Mouse (Mus musculus): ENCODE data around the gene Serpinb6b. TPM values are rescaled to one million over a fixed set of nuclear protein-coding genes. Genes with fewer than 3 reads are reported as not detected.

Serpinb6b gene
- polyA plus RNA-seq, 1 experiment: 6.1 TPM

DNA sequence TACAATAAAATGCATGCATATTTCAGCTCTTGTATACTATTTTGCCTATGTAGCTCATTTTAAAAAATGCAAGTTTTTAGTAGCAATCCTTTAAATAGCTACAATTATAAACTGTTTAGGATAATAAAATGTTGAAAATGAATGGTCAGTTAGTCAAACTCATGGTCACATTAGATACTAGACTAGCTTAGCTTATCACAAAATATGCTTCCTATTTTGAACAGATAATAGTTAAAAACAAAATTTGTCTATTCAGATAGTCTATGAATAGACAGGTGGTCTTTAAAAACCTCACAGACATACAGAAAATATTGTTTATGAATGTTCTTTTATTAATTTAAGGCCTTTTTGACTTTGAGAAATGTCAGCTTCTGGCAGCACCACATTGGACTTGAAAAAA lies 21.2 kb downstream of the Serpinb6b start:
- Histone ChIP-seq H3K4me1 (ENCODE audit: control insufficient read depth, insufficient read depth, low read length) (no peaks in the 10 kb centered on the region), H3K9me3 (replicated peaks; ENCODE audit: control insufficient read depth, insufficient read depth, low read length, poor library complexity, severe bottlenecking) (no peaks in the 10 kb centered on the region)

DNA sequence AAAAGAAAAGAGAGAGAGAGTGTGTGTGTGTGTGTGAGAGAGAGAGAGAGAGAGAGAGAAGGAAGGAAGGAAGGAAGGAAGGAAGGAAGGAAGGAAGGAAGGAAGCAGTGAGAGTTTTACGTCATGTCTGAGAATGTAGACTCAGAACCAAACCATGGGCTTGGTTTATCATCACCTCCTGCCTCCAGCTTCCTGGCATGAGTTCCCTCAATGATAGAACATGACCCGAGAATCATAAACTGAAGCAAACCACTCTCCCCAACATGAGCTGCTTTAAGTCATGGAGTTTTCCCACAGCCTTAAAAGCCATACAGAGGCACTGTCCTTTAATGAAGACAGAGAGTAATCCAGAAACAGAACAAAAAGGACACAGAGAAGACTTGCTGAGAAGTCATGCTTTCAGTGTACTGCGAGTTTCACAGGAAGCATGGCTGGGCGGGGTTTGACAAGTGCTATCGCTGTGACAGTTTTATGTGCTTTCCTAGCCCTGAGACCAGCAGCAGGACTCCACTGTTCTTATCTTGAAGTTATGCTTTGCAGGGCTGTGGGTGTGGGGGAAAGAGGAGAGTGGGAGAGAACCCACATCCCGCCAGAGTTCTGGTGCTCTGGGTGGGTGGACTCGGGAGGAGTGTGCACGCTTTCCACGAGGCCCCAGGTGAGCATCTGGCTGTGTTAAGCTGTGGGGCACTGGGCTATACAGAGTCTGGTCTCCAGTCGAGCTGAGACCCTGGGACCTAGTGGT lies 28.3 kb downstream of the Serpinb6b start:
- TF ChIP-seq POLR2A (IDR thresholded peaks at IDR 0.05; ENCODE audit: insufficient read depth, low read length): no peak

More for the DNA sequence above, 21.2 kb downstream of the Serpinb6b start:
- Histone ChIP-seq H3K36me3 (ENCODE audit: control insufficient read depth, insufficient read depth, low read length, poor library complexity, severe bottlenecking) (no peaks in the 10 kb centered on the region), H3K27ac (ENCODE audit: insufficient read depth, low read length) (no peak overlapping the region), H3K27me3 (ENCODE audit: control insufficient read depth, insufficient read depth, low read length, poor library complexity, severe bottlenecking) (no peaks in the 10 kb centered on the region), H3K4me3 (ENCODE audit: low read depth, low read length) (no peak overlapping the region), H3K9ac (ENCODE audit: low read depth, poor library complexity, severe bottlenecking) (no peak overlapping the region)
- no peak for TF ChIP-seq EP300 (IDR thresholded peaks at IDR 0.05; ENCODE audit: insufficient read depth, low read depth, low read length)
- TF ChIP-seq POLR2A (IDR thresholded peaks at IDR 0.05; ENCODE audit: insufficient read depth, low read length): no peak
- no peak for TF ChIP-seq CTCF (IDR thresholded peaks at IDR 0.05; ENCODE audit: low read depth, low read length)

DNA sequence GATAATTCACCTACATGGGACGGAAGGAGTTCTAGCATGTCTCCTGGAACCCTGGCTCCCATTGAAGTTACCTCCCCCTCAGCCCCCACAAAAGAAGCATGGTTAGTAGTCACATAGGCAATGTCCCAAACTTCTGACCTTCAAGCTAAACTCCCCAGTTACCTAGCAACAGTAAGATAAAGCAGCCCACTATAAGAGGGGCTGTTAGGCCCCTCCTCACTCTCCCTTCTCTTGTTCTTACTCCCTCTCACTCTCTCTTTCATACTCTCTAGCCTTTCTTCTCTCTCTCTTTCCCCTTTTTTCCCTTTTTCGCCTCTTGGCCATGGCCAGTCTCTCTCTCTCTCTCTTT lies 28.9 kb downstream of the Serpinb6b start:
- Histone ChIP-seq H3K27me3 (ENCODE audit: control insufficient read depth, insufficient read depth, low read length, poor library complexity, severe bottlenecking) (no peaks in the 10 kb centered on the region), H3K4me1 (ENCODE audit: control insufficient read depth, insufficient read depth, low read length) (no peaks in the 10 kb centered on the region), H3K9ac (ENCODE audit: low read depth, poor library complexity, severe bottlenecking) (no peak overlapping the region), H3K36me3 (ENCODE audit: control insufficient read depth, insufficient read depth, low read length, poor library complexity, severe bottlenecking) (no peaks in the 10 kb centered on the region), H3K4me3 (ENCODE audit: low read depth, low read length) (no peak overlapping the region), H3K27ac (ENCODE audit: insufficient read depth, low read length) (no peak overlapping the region), H3K9me3 (replicated peaks; ENCODE audit: control insufficient read depth, insufficient read depth, low read length, poor library complexity, severe bottlenecking) (no peaks in the 10 kb centered on the region)
- TF ChIP-seq POLR2A (IDR thresholded peaks at IDR 0.05; ENCODE audit: insufficient read depth, low read length): no peak
- no peak for TF ChIP-seq CTCF (IDR thresholded peaks at IDR 0.05; ENCODE audit: low read depth, low read length)
- no peak for TF ChIP-seq EP300 (IDR thresholded peaks at IDR 0.05; ENCODE audit: insufficient read depth, low read depth, low read length)

More for the DNA sequence above, 28.3 kb downstream of the Serpinb6b start:
- H3K9me3 ChIP-seq (replicated peaks; ENCODE audit: control insufficient read depth, insufficient read depth, low read length, poor library complexity, severe bottlenecking): no peaks in the 10 kb centered on the region
- no peak overlapping the region for H3K9ac ChIP-seq (ENCODE audit: low read depth, poor library complexity, severe bottlenecking)
- no peak overlapping the region for H3K4me3 ChIP-seq (ENCODE audit: low read depth, low read length)
- H3K27ac ChIP-seq (ENCODE audit: insufficient read depth, low read length): no peak overlapping the region
- H3K27me3 ChIP-seq (ENCODE audit: control insufficient read depth, insufficient read depth, low read length, poor library complexity, severe bottlenecking): no peaks in the 10 kb centered on the region
- no peaks in the 10 kb centered on the region for H3K36me3 ChIP-seq (ENCODE audit: control insufficient read depth, insufficient read depth, low read length, poor library complexity, severe bottlenecking)
- H3K4me1 ChIP-seq (ENCODE audit: control insufficient read depth, insufficient read depth, low read length): no peaks in the 10 kb centered on the region

DNA sequence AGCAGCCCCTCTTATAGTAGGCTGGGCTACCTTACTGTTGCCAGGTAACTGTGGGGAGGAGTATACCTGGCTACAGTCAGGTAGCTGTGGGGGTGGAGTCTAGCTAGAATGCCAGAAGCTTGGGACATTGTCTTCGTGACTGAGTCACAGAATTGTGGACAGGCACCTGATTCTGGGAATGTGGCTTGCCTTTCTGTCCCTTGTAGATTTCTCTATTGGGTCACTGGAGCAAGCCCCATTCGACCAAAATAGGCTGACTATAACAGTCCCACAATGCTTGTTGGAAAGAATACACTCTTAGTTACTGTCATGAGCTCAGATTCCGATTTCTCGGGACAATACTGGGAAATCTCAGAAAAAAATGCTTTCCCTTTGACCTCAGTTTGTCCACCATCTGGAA lies 30.0 kb downstream of the Serpinb6b start:
- Histone ChIP-seq H3K4me3 (ENCODE audit: low read depth, low read length) (no peak overlapping the region), H3K27ac (ENCODE audit: insufficient read depth, low read length) (no peak overlapping the region), H3K36me3 (ENCODE audit: control insufficient read depth, insufficient read depth, low read length, poor library complexity, severe bottlenecking) (no peaks in the 10 kb centered on the region), H3K9me3 (replicated peaks; ENCODE audit: control insufficient read depth, insufficient read depth, low read length, poor library complexity, severe bottlenecking) (no peaks in the 10 kb centered on the region), H3K4me1 (ENCODE audit: control insufficient read depth, insufficient read depth, low read length) (no peaks in the 10 kb centered on the region), H3K9ac (ENCODE audit: low read depth, poor library complexity, severe bottlenecking) (no peak overlapping the region), H3K27me3 (ENCODE audit: control insufficient read depth, insufficient read depth, low read length, poor library complexity, severe bottlenecking) (no peaks in the 10 kb centered on the region)
- TF ChIP-seq CTCF (IDR thresholded peaks at IDR 0.05; ENCODE audit: low read depth, low read length) (no peak), EP300 (IDR thresholded peaks at IDR 0.05; ENCODE audit: insufficient read depth, low read depth, low read length) (no peak), POLR2A (IDR thresholded peaks at IDR 0.05; ENCODE audit: insufficient read depth, low read length) (no peak)

DNA sequence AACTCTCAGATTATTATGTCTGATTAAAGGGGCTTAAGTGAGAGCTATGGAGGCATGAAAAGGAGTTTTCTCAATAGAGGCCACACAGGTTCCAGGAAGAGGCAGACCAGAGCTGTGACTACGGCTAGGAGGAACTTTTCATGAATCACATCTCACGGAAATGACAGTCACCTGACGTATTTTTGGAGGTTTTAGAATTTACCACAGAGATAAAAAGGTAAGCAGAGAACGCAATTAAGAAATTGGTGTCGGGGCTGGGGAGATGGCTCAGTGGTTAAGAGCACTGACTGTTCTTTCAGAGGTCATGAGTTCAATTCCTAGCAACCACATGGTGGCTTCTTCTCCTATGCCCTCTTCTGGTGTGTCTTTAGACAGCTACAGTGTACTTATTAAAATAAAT lies 36.3 kb downstream of the Serpinb6b start:
- H3K27ac ChIP-seq (ENCODE audit: insufficient read depth, low read length): no peak overlapping the region
- H3K4me3 ChIP-seq (ENCODE audit: low read depth, low read length): no peak overlapping the region
- peaks cover 4% of the 10 kb centered on the region for H3K4me1 ChIP-seq (ENCODE audit: control insufficient read depth, insufficient read depth, low read length)
- H3K36me3 ChIP-seq (ENCODE audit: control insufficient read depth, insufficient read depth, low read length, poor library complexity, severe bottlenecking): no peaks in the 10 kb centered on the region
- no peaks in the 10 kb centered on the region for H3K9me3 ChIP-seq (replicated peaks; ENCODE audit: control insufficient read depth, insufficient read depth, low read length, poor library complexity, severe bottlenecking)
- H3K9ac ChIP-seq (ENCODE audit: low read depth, poor library complexity, severe bottlenecking): no peak overlapping the region
- TF ChIP-seq POLR2A (IDR thresholded peaks at IDR 0.05; ENCODE audit: insufficient read depth, low read length) (no peak), EP300 (IDR thresholded peaks at IDR 0.05; ENCODE audit: insufficient read depth, low read depth, low read length) (no peak), CTCF (IDR thresholded peaks at IDR 0.05; ENCODE audit: low read depth, low read length) (no peak)
- no peaks in the 10 kb centered on the region for H3K27me3 ChIP-seq (ENCODE audit: control insufficient read depth, insufficient read depth, low read length, poor library complexity, severe bottlenecking)

DNA sequence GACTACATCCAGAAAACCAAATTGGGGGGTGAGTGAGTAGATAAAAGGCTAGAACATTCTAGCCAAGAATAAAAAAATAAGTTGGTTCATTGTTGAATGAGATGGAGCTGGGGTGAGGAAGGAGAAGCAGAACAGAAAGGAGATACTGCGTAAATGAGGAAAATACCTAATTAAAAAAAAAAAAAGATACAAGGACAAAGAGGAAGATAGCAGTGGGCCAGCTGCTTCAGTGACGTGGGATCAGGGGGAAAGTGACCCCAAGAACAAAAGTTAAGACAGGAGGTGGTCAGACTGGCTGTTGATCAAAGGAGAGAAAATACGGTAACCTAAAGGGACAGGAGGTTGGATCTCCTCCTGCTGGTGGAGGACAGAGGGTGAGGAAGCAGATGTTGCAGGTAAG lies 37.9 kb downstream of the Serpinb6b start, which contains the start of gene Serpinb9:
Gene Serpinb9 (plus strand): TSS at position 301 of the 400 bp plus-strand sequence.
- Histone ChIP-seq H3K27me3 (ENCODE audit: control insufficient read depth, insufficient read depth, low read length, poor library complexity, severe bottlenecking) (no peaks in the 10 kb centered on the region), H3K4me3 (ENCODE audit: low read depth, low read length) (no peak within 1 kb of the TSS), H3K27ac (ENCODE audit: insufficient read depth, low read length) (no peak within 1 kb of the TSS), H3K4me1 (ENCODE audit: control insufficient read depth, insufficient read depth, low read length) (peaks cover 4% of the 10 kb centered on the region), H3K9me3 (replicated peaks; ENCODE audit: control insufficient read depth, insufficient read depth, low read length, poor library complexity, severe bottlenecking) (no peaks in the 10 kb centered on the region), H3K36me3 (ENCODE audit: control insufficient read depth, insufficient read depth, low read length, poor library complexity, severe bottlenecking) (no peaks in the 10 kb centered on the region), H3K9ac (ENCODE audit: low read depth, poor library complexity, severe bottlenecking) (no peak within 1 kb of the TSS)
- TF ChIP-seq EP300 (IDR thresholded peaks at IDR 0.05; ENCODE audit: insufficient read depth, low read depth, low read length) (no peak), POLR2A (IDR thresholded peaks at IDR 0.05; ENCODE audit: insufficient read depth, low read length) (no peak), CTCF (IDR thresholded peaks at IDR 0.05; ENCODE audit: low read depth, low read length) (no peak)

Data from ES-Bruce4 (cell line).